Mouse (Mus musculus): Measurements from ENCODE around the gene Sgsh.

Gene Sgsh

GRCm38 (mm10) chr11:119377326-119377725, 22.0 kb upstream of the Sgsh start:
- DNase-seq (ENCODE audit: low spot score in 2 of 2): no peak

GRCm38 (mm10) chr11:119375425-119375824, 20.1 kb upstream of the Sgsh start:
- no peak for DNase-seq (ENCODE audit: low spot score in 2 of 2)

- DNase-seq (ENCODE audit: low spot score in 2 of 2): peak; percentile 66 to 84
These were observed 8.3 kb upstream of the Sgsh start for GRCm38 (mm10) chr11:119363534-119364145.

- no peak for DNase-seq (ENCODE audit: low spot score in 2 of 2)
These were observed 7.6 kb upstream of the Sgsh start for GRCm38 (mm10) chr11:119362769-119363533.

GRCm38 (mm10) chr11:119359089-119359488, 3.8 kb upstream of the Sgsh start:
- DNase-seq (ENCODE audit: low spot score in 2 of 2): no peak

- DNase-seq (ENCODE audit: low spot score in 2 of 2): peak; percentile 75 to 81
These were observed 416 bp downstream of the Sgsh start for GRCm38 (mm10) chr11:119354798-119355442.

GRCm38 (mm10) chr11:119353946-119354345, 1.4 kb downstream of the Sgsh start:
- DNase-seq (ENCODE audit: low spot score in 2 of 2): no peak

GRCm38 (mm10) chr11:119352113-119352512, 3.2 kb downstream of the Sgsh start:
- no peak for DNase-seq (ENCODE audit: low spot score in 2 of 2)

- DNase-seq (ENCODE audit: low spot score in 2 of 2): no peak
These were observed 8.2 kb downstream of the Sgsh start for GRCm38 (mm10) chr11:119347125-119347524.

GRCm38 (mm10) chr11:119344865-119345264, 10.5 kb downstream of the Sgsh start:
- DNase-seq (ENCODE audit: low spot score in 2 of 2): no peak

- no peak for DNase-seq (ENCODE audit: low spot score in 2 of 2)
These were observed 11.2 kb downstream of the Sgsh start for GRCm38 (mm10) chr11:119344178-119344577.

GRCm38 (mm10) chr11:119339637-119340036, 15.7 kb downstream of the Sgsh start:
- peak; percentile 72 to 87 for DNase-seq (ENCODE audit: low spot score in 2 of 2)

- DNase-seq (ENCODE audit: low spot score in 2 of 2): no peak
These were observed 16.2 kb downstream of the Sgsh start for GRCm38 (mm10) chr11:119339179-119339578.

- no peak for DNase-seq (ENCODE audit: low spot score in 2 of 2)
These were observed 16.9 kb downstream of the Sgsh start for GRCm38 (mm10) chr11:119338271-119339059.

- no peak for DNase-seq (ENCODE audit: low spot score in 2 of 2)
These were observed 23.4 kb downstream of the Sgsh start for GRCm38 (mm10) chr11:119331970-119332369.

GRCm38 (mm10) chr11:119330592-119330991, 24.7 kb downstream of the Sgsh start:
- DNase-seq (ENCODE audit: low spot score in 2 of 2): no peak

GRCm38 (mm10) chr11:119325068-119325467, 30.3 kb downstream of the Sgsh start:
- no peak for DNase-seq (ENCODE audit: low spot score in 2 of 2)

- DNase-seq (ENCODE audit: low spot score in 2 of 2): no peak
These were observed 32.8 kb downstream of the Sgsh start for GRCm38 (mm10) chr11:119322521-119322920.

- DNase-seq (ENCODE audit: low spot score in 2 of 2): no peak
These were observed 38.6 kb downstream of the Sgsh start for GRCm38 (mm10) chr11:119316720-119317119.

GRCm38 (mm10) chr11:119314252-119314936, 40.9 kb downstream of the Sgsh start:
- DNase-seq (ENCODE audit: low spot score in 2 of 2): no peak

- DNase-seq (ENCODE audit: low spot score in 2 of 2): no peak
These were observed 44.7 kb downstream of the Sgsh start for GRCm38 (mm10) chr11:119310621-119311020.

All from spleen, postnatal 4 days (tissue).